Mouse (Mus musculus) forebrain, postnatal 0 days (tissue): Measurements from ENCODE around the gene Gpank1. TPM values are rescaled to one million over a fixed set of nuclear protein-coding genes. Genes with fewer than 3 reads are reported as not detected.
A peak's percentile ranks its signal among the peaks of the same experiment; 100 is the strongest.

Experiments
- ATAC-seq: fragments of 200-750 bp; cut with Nextera tagmentation; 2 replicates; pipeline ENCODE4 v1.8.0; 2017; ENCODE audit warnings: mild to moderate bottlenecking, moderate library complexity
- DNase-seq: peaks from one replicate; pipeline ENCODE4 v3.0.0-alpha.2; 2015
- H3K27ac ChIP-seq: fragments of 300-500 bp; sonication (generic); 2 replicates; pipeline ENCODE4 v1.5.1; 2014; ENCODE audit warnings: low read depth, mild to moderate bottlenecking, antibody characterized with exemption, low read length, moderate library complexity, mixed read lengths
- H3K27me3 ChIP-seq: fragments of 300-500 bp; sonication (generic); 2 replicates; pipeline ENCODE4 v1.6.1; 2014; ENCODE audit warnings: mild to moderate bottlenecking, low read length, mixed read lengths; ENCODE audit not compliant: insufficient read depth
- H3K36me3 ChIP-seq: fragments of 300-500 bp; sonication (generic); 2 replicates; pipeline ENCODE4 v1.6.1; 2014; ENCODE audit warnings: mild to moderate bottlenecking, moderate library complexity; ENCODE audit not compliant: insufficient read depth
- H3K4me1 ChIP-seq: fragments of 300-500 bp; sonication (generic); 2 replicates; pipeline ENCODE4 v1.6.1; 2014; ENCODE audit warnings: antibody characterized with exemption; ENCODE audit not compliant: insufficient read depth
- H3K4me2 ChIP-seq: fragments of 300-500 bp; sonication (generic); 2 replicates; pipeline ENCODE4 v1.6.1; 2014; ENCODE audit warnings: low read depth, mild to moderate bottlenecking, moderate library complexity
- H3K4me3 ChIP-seq: fragments of 300-500 bp; sonication (generic); 2 replicates; pipeline ENCODE4 v1.5.1; 2014; ENCODE audit warnings: low read depth, low read length, mixed read lengths
- H3K9ac ChIP-seq: fragments of 300-500 bp; sonication (generic); 2 replicates; pipeline ENCODE4 v1.6.1; 2014; ENCODE audit warnings: mild to moderate bottlenecking
- H3K9me3 ChIP-seq: fragments of 300-500 bp; sonication (generic); 2 replicates; pipeline ENCODE4 v1.6.1; 2016; ENCODE audit warnings: low read length
- CTCF ChIP-seq: sonication (generic); IDR thresholded peaks from 2 replicates; pipeline ENCODE4 v1.5.1; 2016; ENCODE audit warnings: antibody characterized with exemption, control low read depth, low read depth
- WGBS: fragments of 180-500 bp; shearing (Covaris S2); extraction: QIAGEN DNeasy Blood & Tissue Kit; methylation state at CpG from one replicate; pipeline ENCODE4 v1.1.7; 2014; 5-methylcytosine and 5-hydroxymethylcytosine counted together
- polyA plus RNA-seq: library from polyadenylated mRNA; unstranded; fragments of >200 nt; fragmentation: Nextera tagmentation; extraction: Ambion mirVana; gene quantifications from 2 replicates; pipeline ENCODE4 v1.2.1, GENCODE M21; 2015
- total RNA-seq: library from RNA; depleted of rRNA; stranded (reverse); fragments of >200 nt; gene quantifications from 2 replicates; pipeline ENCODE4 v1.2.3, GENCODE M21; 2014

Gpank1 gene
- total and polyA plus RNA-seq, 2 experiments from 2014 or later: 16.9 to 19.7 TPM

- Histone ChIP-seq H3K27ac (no peak overlapping the region), H3K4me3 (no peak overlapping the region), H3K9me3 (no peaks in the 10 kb centered on the region), H3K9ac (no peak overlapping the region), H3K27me3 (no peaks in the 10 kb centered on the region), H3K4me2 (no peak overlapping the region), H3K36me3 (peaks cover 97% of the 10 kb centered on the region), H3K4me1 (no peaks in the 10 kb centered on the region)
- ATAC-seq (no peak), DNase-seq (peak; percentile 22)
- 83% methylated on average over 5 of the region's 5 CpGs for WGBS
- TF ChIP-seq CTCF: no peak
Measured at GRCm38 (mm10) chr17:35146139-35146538, 24.9 kb downstream of the Gpank1 start.

- Histone ChIP-seq H3K27ac (no peak overlapping the region), H3K9ac (no peak overlapping the region), H3K36me3 (peaks cover 97% of the 10 kb centered on the region), H3K4me2 (no peak overlapping the region), H3K27me3 (no peaks in the 10 kb centered on the region), H3K9me3 (no peaks in the 10 kb centered on the region), H3K4me1 (no peaks in the 10 kb centered on the region), H3K4me3 (no peak overlapping the region)
- WGBS: 51% methylated on average over 3 of the region's 3 CpGs
- no peak for ATAC-seq
- peak; percentile 36 for DNase-seq
- no peak for TF ChIP-seq CTCF
Measured at GRCm38 (mm10) chr17:35147348-35147747, 26.1 kb downstream of the Gpank1 start.

- no peak for ATAC-seq
- TF ChIP-seq CTCF: no peak
- DNase-seq: peak; percentile 44
- Histone ChIP-seq H3K27ac (no peak overlapping the region), H3K4me1 (no peaks in the 10 kb centered on the region), H3K9ac (no peak overlapping the region), H3K27me3 (no peaks in the 10 kb centered on the region), H3K4me3 (no peak overlapping the region), H3K4me2 (no peak overlapping the region), H3K9me3 (no peaks in the 10 kb centered on the region), H3K36me3 (peaks cover 97% of the 10 kb centered on the region)
- WGBS: 55% methylated on average over 5 of the region's 5 CpGs
Measured at GRCm38 (mm10) chr17:35147922-35148639, 26.8 kb downstream of the Gpank1 start.

- WGBS: 93% methylated on average over 4 of the region's 4 CpGs
- no peak overlapping the region for H3K27ac ChIP-seq
- ATAC-seq (no peak), DNase-seq (no peak)
- H3K27me3 ChIP-seq: no peaks in the 10 kb centered on the region
- H3K4me2 ChIP-seq: no peak overlapping the region
- H3K9ac ChIP-seq: no peak overlapping the region
- no peak for TF ChIP-seq CTCF
- H3K9me3 ChIP-seq: no peaks in the 10 kb centered on the region
- H3K4me3 ChIP-seq: no peak overlapping the region
- H3K4me1 ChIP-seq: no peaks in the 10 kb centered on the region
- peaks cover 98% of the 10 kb centered on the region for H3K36me3 ChIP-seq
Measured at GRCm38 (mm10) chr17:35152121-35152520, 30.9 kb downstream of the Gpank1 start.

GRCm38 (mm10) chr17:35153077-35153476 lies 31.8 kb downstream of the Gpank1 start:
- H3K27ac ChIP-seq: no peak overlapping the region
- WGBS: 90% methylated on average over 9 of the region's 9 CpGs
- no peaks in the 10 kb centered on the region for H3K27me3 ChIP-seq
- H3K4me1 ChIP-seq: no peaks in the 10 kb centered on the region
- no peaks in the 10 kb centered on the region for H3K9me3 ChIP-seq
- no peak for TF ChIP-seq CTCF
- ATAC-seq (no peak), DNase-seq (no peak)
- no peak overlapping the region for H3K9ac ChIP-seq
- peaks cover 98% of the 10 kb centered on the region for H3K36me3 ChIP-seq
- H3K4me3 ChIP-seq: no peak overlapping the region
- H3K4me2 ChIP-seq: no peak overlapping the region

GRCm38 (mm10) chr17:35153931-35154330 lies 32.7 kb downstream of the Gpank1 start:
- Histone ChIP-seq H3K27ac (no peak overlapping the region), H3K27me3 (no peaks in the 10 kb centered on the region), H3K36me3 (peaks cover 98% of the 10 kb centered on the region), H3K4me1 (no peaks in the 10 kb centered on the region), H3K9me3 (no peaks in the 10 kb centered on the region), H3K4me3 (no peak overlapping the region), H3K4me2 (no peak overlapping the region), H3K9ac (no peak overlapping the region)
- ATAC-seq (no peak), DNase-seq (no peak)
- 91% methylated on average over 4 of the region's 4 CpGs for WGBS
- no peak for TF ChIP-seq CTCF

GRCm38 (mm10) chr17:35154616-35155015 lies 33.4 kb downstream of the Gpank1 start:
- no peak for TF ChIP-seq CTCF
- WGBS: 84% methylated on average over 7 of the region's 7 CpGs
- H3K9me3 ChIP-seq: no peaks in the 10 kb centered on the region
- no peaks in the 10 kb centered on the region for H3K27me3 ChIP-seq
- no peak overlapping the region for H3K9ac ChIP-seq
- DNase-seq: no peak
- H3K36me3 ChIP-seq: peaks cover 98% of the 10 kb centered on the region
- no peaks in the 10 kb centered on the region for H3K4me1 ChIP-seq
- no peak overlapping the region for H3K27ac ChIP-seq
- H3K4me3 ChIP-seq: no peak overlapping the region
- no peak for ATAC-seq
- H3K4me2 ChIP-seq: no peak overlapping the region
